Mouse (Mus musculus) liver, postnatal 0 days (tissue): Measurements from ENCODE around the gene Atraid. TPM values are rescaled to one million over a fixed set of nuclear protein-coding genes. Genes with fewer than 3 reads are reported as not detected.

Experiments
- ATAC-seq: fragments of 200-750 bp; cut with Nextera tagmentation; 2 replicates; pipeline ENCODE4 v1.8.0; 2017; ENCODE audit warnings: mild to moderate bottlenecking, moderate library complexity
- DNase-seq: peaks from one replicate; pipeline ENCODE4 v3.0.0-alpha.2; 2016
- H3K27ac ChIP-seq: fragments of 300-500 bp; sonication (generic); 2 replicates; pipeline ENCODE4 v1.5.1; 2014; ENCODE audit warnings: antibody characterized with exemption, moderate library complexity, mild to moderate bottlenecking, low read depth
- H3K27me3 ChIP-seq: fragments of 300-500 bp; sonication (generic); 2 replicates; pipeline ENCODE4 v1.6.1; 2014; ENCODE audit warnings: low read length, control low read depth, mixed read lengths; ENCODE audit not compliant: insufficient read depth
- H3K36me3 ChIP-seq: fragments of 300-500 bp; sonication (generic); replicated peaks from 2 replicates; pipeline ENCODE4 v1.6.1; 2014; ENCODE audit warnings: mild to moderate bottlenecking, control low read depth, low read length, moderate library complexity, mixed read lengths; ENCODE audit not compliant: insufficient read depth
- H3K4me1 ChIP-seq: fragments of 300-500 bp; sonication (generic); 2 replicates; pipeline ENCODE4 v1.6.1; 2014; ENCODE audit warnings: antibody characterized with exemption, mild to moderate bottlenecking, control low read depth; ENCODE audit not compliant: insufficient read depth
- H3K4me2 ChIP-seq: fragments of 300-500 bp; sonication (generic); 2 replicates; pipeline ENCODE4 v1.6.1; 2014; ENCODE audit warnings: low read depth, mild to moderate bottlenecking, low read length, moderate library complexity, mixed read lengths
- H3K4me3 ChIP-seq: fragments of 300-500 bp; sonication (generic); 2 replicates; pipeline ENCODE4 v1.5.1; 2014; ENCODE audit warnings: low read depth, low read length
- H3K9ac ChIP-seq: fragments of 300-500 bp; sonication (generic); replicated peaks from 2 replicates; pipeline ENCODE4 v1.6.1; 2014; ENCODE audit warnings: mild to moderate bottlenecking, moderate library complexity
- H3K9me3 ChIP-seq: fragments of 300-500 bp; sonication (generic); 2 replicates; pipeline ENCODE4 v1.6.1; 2016; ENCODE audit warnings: mild to moderate bottlenecking, control low read depth, low read length, mixed read lengths
- CTCF ChIP-seq: sonication (generic); IDR thresholded peaks from 2 replicates; pipeline ENCODE4 v1.5.1; 2016; ENCODE audit warnings: antibody characterized with exemption, low read depth
- EP300 ChIP-seq: IDR thresholded peaks from 2 replicates; pipeline ENCODE4 v1.6.1; 2016; ENCODE audit warnings: antibody characterized with exemption, low read depth, mild to moderate bottlenecking
- WGBS: fragments of 180-500 bp; shearing (Covaris S2); extraction: QIAGEN DNeasy Blood & Tissue Kit; methylation state at CpG from one replicate; pipeline ENCODE4 v1.1.7; 2014; ENCODE audit not compliant: insufficient replicate concordance; 5-methylcytosine and 5-hydroxymethylcytosine counted together
- polyA plus RNA-seq: library from polyadenylated mRNA; unstranded; fragments of >200 nt; fragmentation: Nextera tagmentation; extraction: Ambion mirVana; gene quantifications from 2 replicates; pipeline ENCODE4 v1.2.1, GENCODE M21; 2015

Atraid gene
- polyA plus RNA-seq, 1 experiment from 2014 or later, result 162 TPM

DNA sequence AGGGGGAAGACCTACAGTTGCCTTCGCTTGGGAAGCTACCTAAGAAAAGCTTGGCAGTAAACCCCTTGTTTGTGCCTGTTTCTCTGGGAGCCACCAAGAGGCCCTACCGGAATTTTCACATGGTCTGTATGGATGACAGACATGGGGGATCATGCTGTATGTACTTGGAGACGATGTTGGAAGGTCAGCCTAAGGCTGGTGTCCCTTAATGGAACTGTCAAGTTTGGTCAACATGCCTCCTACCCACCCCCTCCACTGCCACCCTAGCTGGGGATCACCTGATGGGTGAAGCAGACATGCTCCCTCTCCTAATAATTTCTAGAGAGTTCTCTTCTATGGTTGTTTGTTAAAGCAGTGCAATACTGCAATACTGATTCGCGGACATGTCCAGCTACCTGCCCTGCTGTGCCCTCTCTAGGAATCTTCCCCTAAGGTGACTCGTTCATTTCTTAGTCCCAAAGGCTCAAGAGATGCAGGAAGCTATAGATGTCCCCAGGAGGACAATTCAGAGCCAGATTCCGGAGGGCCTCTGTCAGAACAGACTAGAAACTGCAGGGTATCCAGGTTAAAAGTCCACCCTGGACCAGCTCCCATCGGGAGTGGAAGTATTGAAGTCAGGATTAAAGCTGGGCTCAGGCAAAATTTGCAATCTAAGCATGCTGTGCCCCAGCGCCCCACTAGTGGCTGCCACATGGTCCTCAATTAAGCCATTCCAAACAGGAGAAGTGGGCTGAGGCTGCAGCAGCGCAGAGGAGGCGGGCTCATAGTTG, 47.8 kb downstream of the Atraid start:
- TF ChIP-seq EP300 (no peak), CTCF (no peak)
- H3K4me2 ChIP-seq, result peak overlapping the region; percentile 71
- ATAC-seq (no peak), DNase-seq (peak; percentile 17)
- no peaks in the 10 kb centered on the region for H3K9me3 ChIP-seq
- 0 out of 2 replicates have a peak overlapping the region, but pooled peaks have one; percentile 30 for H3K9ac ChIP-seq
- H3K27me3 ChIP-seq, result peaks cover 68% of the 10 kb centered on the region
- no peaks in the 10 kb centered on the region for H3K36me3 ChIP-seq
- WGBS, result 26% methylated on average over 11 of the region's 11 CpGs
- peak overlapping the region; percentile 27; the same call in 1 of the 2 replicates for H3K4me3 ChIP-seq
- peaks cover 15% of the 10 kb centered on the region for H3K4me1 ChIP-seq
- no peak overlapping the region for H3K27ac ChIP-seq

Other genes with a start within 250 kb of the Atraid start
- 7.4 and 8.0 TPM in 2 replicates for gene Mapre3, start 233.7 kb upstream of the Atraid start, polyA plus RNA-seq
- 32.1 and 33.0 TPM in 2 replicates for gene Tmem214, start 180.3 kb upstream of the Atraid start, polyA plus RNA-seq
- 3.1 and 3.2 TPM in 2 replicates for gene Agbl5, start 159.6 kb upstream of the Atraid start, polyA plus RNA-seq
- 263 and 277 TPM in 2 replicates for gene Ost4, start 140.5 kb upstream of the Atraid start, polyA plus RNA-seq
- 25.3 and 30.9 TPM in 2 replicates for gene Emilin1, start 134.9 kb upstream of the Atraid start, polyA plus RNA-seq
- gene Khk, start 126.9 kb upstream of the Atraid start, polyA plus RNA-seq, result 56.9 and 57.7 TPM in 2 replicates
- gene Cgref1, start 102.7 kb upstream of the Atraid start, polyA plus RNA-seq, result 18.7 and 22.8 TPM in 2 replicates
- 79.2 and 80.6 TPM in 2 replicates for gene Preb, start 88.0 kb upstream of the Atraid start, polyA plus RNA-seq
- gene Tcf23, start 79.7 kb upstream of the Atraid start, polyA plus RNA-seq, result 0.05 TPM in 1 of 2 replicates, not detected in the other
- gene Slc5a6, start 612 bp downstream of the Atraid start, polyA plus RNA-seq, result 3.1 and 3.7 TPM in 2 replicates
- gene Cad, start 6.5 kb downstream of the Atraid start, polyA plus RNA-seq, result 3.1 and 4.2 TPM in 2 replicates
- not detected in 2 replicates for gene Dnajc5g, start 58.0 kb downstream of the Atraid start, polyA plus RNA-seq
- gene Slc30a3, start 59.9 kb downstream of the Atraid start, polyA plus RNA-seq, result 0.24 and 0.72 TPM in 2 replicates
- gene Trim54, start 68.4 kb downstream of the Atraid start, polyA plus RNA-seq, result 0.12 and 0.86 TPM in 2 replicates
- not detected in 2 replicates for gene Ucn, start 90.5 kb downstream of the Atraid start, polyA plus RNA-seq
- gene Mpv17, start 105.9 kb downstream of the Atraid start, polyA plus RNA-seq, result 16.5 and 17.6 TPM in 2 replicates
- gene Gm29609, start 131.6 kb downstream of the Atraid start, polyA plus RNA-seq, result 0.21 and 0.59 TPM in 2 replicates
- 15.0 and 16.8 TPM in 2 replicates for gene Gtf3c2, start 131.8 kb downstream of the Atraid start, polyA plus RNA-seq
- gene Snx17, start 144.9 kb downstream of the Atraid start, polyA plus RNA-seq, result 29.4 and 29.9 TPM in 2 replicates
- gene Eif2b4, start 145.1 kb downstream of the Atraid start, polyA plus RNA-seq, result 35.5 and 36.8 TPM in 2 replicates
- gene Zfp513, start 154.0 kb downstream of the Atraid start, polyA plus RNA-seq, result 2.9 TPM in 2 replicates
- gene Ppm1g, start 172.4 kb downstream of the Atraid start, polyA plus RNA-seq, result 49.4 and 56.9 TPM in 2 replicates
- gene Nrbp1, start 192.6 kb downstream of the Atraid start, polyA plus RNA-seq, result 42.9 and 43.0 TPM in 2 replicates
- gene Gm9970, start 192.9 kb downstream of the Atraid start, polyA plus RNA-seq, result 0.28 TPM in 1 of 2 replicates, not detected in the other
- 6.5 and 7.5 TPM in 2 replicates for gene Krtcap3, start 203.4 kb downstream of the Atraid start, polyA plus RNA-seq
- gene Ift172, start 242.8 kb downstream of the Atraid start, polyA plus RNA-seq, result 2.3 and 2.7 TPM in 2 replicates
- 4.4 and 5.4 TPM in 2 replicates for gene Fndc4, start 247.8 kb downstream of the Atraid start, polyA plus RNA-seq
- gene Gckr, start 249.1 kb downstream of the Atraid start, polyA plus RNA-seq, result 53.7 and 63.1 TPM in 2 replicates